In genomic region chr1:139371341-139371740, GRCm38 (mm10) we compare ENCODE assay signal across 19 mouse cellular contexts. TPM values are rescaled to one million over a fixed set of nuclear protein-coding genes. Genes with fewer than 3 reads are reported as not detected.
"Had no signal": no experiment of that assay in that cellular context is flagged by ENCODE, and none has a peak within 500 bp of the region (broad histone marks: within the 10 kb centered on the region; RNA-seq: fewer than 3 reads in every experiment).

No protein-coding gene starts in this region.

- H3K9ac ChIP-seq: neural tube, embryonic 12.5 days; neural tube, embryonic 13.5 days; neural tube, embryonic 15.5 days; stomach, embryonic 15.5 days had no signal

- H3K27me3 ChIP-seq: neural tube, embryonic 12.5 days; neural tube, embryonic 13.5 days; neural tube, embryonic 15.5 days; stomach, embryonic 15.5 days had no signal

- DNase-seq: right cerebral cortex, adult 18-20 months; right cerebral cortex, postnatal 14 days; right cerebral cortex, postnatal 25 days; right cerebral cortex, postnatal 4 days; spleen, adult 18-20 months; thymus, adult 18-20 months; thymus, adult 2 months; thymus, postnatal 14 days; thymus, postnatal 25 days; thymus, postnatal 36 days; thymus, postnatal 4 days had no signal

- H3K4me3 ChIP-seq: neural tube, embryonic 12.5 days; neural tube, embryonic 13.5 days; neural tube, embryonic 15.5 days; stomach, embryonic 15.5 days had no signal

- H3K4me2 ChIP-seq: neural tube, embryonic 12.5 days; neural tube, embryonic 13.5 days; neural tube, embryonic 15.5 days; stomach, embryonic 15.5 days had no signal

- H3K27ac ChIP-seq: neural tube, embryonic 12.5 days; neural tube, embryonic 13.5 days; neural tube, embryonic 15.5 days; stomach, embryonic 15.5 days; stomach, postnatal 0 days had no signal

- H3K36me3 ChIP-seq: neural tube, embryonic 12.5 days; neural tube, embryonic 13.5 days; neural tube, embryonic 15.5 days; stomach, embryonic 15.5 days had no signal

- H3K9me3 ChIP-seq: neural tube, embryonic 12.5 days; neural tube, embryonic 13.5 days; neural tube, embryonic 15.5 days; stomach, embryonic 15.5 days had no signal

- H3K4me1 ChIP-seq: stomach, embryonic 15.5 days had no signal

RNA-seq across cellular contexts. Expression of gene Crb1, which starts 5.6 kb away (rescaled TPM):
- polyA plus RNA-seq: small intestine, adult 2 months; spleen, adult 2 months; thymus, postnatal 0 days had no signal
